Mouse (Mus musculus) bone marrow, adult 2 months (tissue): ENCODE results near the gene Gm5796. TPM values are rescaled to one million over a fixed set of nuclear protein-coding genes. Genes with fewer than 3 reads are reported as not detected.
"Not testable (repeated sequence)": the region's sequence is repeated elsewhere in the genome, so short reads cannot be mapped to it uniquely, and the experiment has no call there.

Experiments
- H3K27ac ChIP-seq: fragments of 200-500 bp; 2 replicates; pipeline ENCODE4 v1.5.1; 2012; ENCODE audit warnings: low read depth, mild to moderate bottlenecking, control low read depth, inconsistent platforms, low read length; ENCODE audit not compliant: control insufficient read depth, poor library complexity, insufficient read depth
- H3K4me1 ChIP-seq: fragments of 200-500 bp; 2 replicates; pipeline ENCODE4 v1.6.1; 2011; ENCODE audit warnings: low read length; ENCODE audit not compliant: control insufficient read depth, insufficient read depth
- H3K4me3 ChIP-seq: fragments of 200-500 bp; replicated peaks from 2 replicates; pipeline ENCODE3; 2011; ENCODE audit warnings: mild to moderate bottlenecking, low read depth, low read length, control low read depth; ENCODE audit not compliant: control insufficient read depth
- WGBS: fragments of 180-500 bp; shearing (Covaris S2); methylation state at CpG from one replicate; pipeline ENCODE4 v1.1.7; 2018; 5-methylcytosine and 5-hydroxymethylcytosine counted together
- polyA plus RNA-seq: library from polyadenylated mRNA; stranded (reverse); fragments of >200 nt; gene quantifications from 2 replicates; pipeline ENCODE4 v1.2.4, GENCODE M21; 2011; ENCODE audit warnings: low replicate concordance; ENCODE audit not compliant: missing spikeins, insufficient read depth, insufficient read length

Gene Gm5796
- not detected in 2 replicates for polyA plus RNA-seq

- not testable (repeated sequence) for H3K27ac ChIP-seq, H3K4me3 ChIP-seq, H3K4me1 ChIP-seq
- 71% methylated on average over 1 of the region's 3 CpGs for WGBS
Observed at GRCm38 (mm10) chr14:4023641-4024040, at the start of gene Gm5796. TSS of gene Gm5796 (plus strand) at chr14:4023941.

DNA sequence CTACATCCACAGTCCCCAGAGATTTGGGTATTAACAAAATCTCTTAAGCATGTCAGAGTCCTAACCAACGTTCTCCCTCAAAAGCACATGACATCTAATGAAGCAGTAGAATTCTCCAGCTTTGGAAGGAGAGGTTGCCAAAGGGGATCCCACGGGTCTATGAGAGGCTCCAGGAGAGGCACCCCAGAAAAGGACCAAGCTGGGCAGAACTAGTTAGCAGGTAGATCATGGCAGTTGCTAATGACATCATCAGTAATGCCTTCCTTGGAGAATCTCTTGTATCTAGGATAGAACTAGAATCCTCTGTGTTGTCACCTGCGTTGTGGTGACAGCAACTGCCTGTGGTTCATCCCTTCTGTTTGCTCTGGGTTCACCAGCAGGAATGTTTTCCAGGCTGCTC, 25.6 kb upstream of the Gm5796 start, which contains the start of gene Gm3099:
Gene Gm3099 (plus strand): TSS at position 301 of the 400 bp plus-strand sequence.
- not testable (repeated sequence) for H3K4me1 ChIP-seq, H3K27ac ChIP-seq, H3K4me3 ChIP-seq
- WGBS = 83% methylated on average over 1 of the region's 3 CpGs

- 46% methylated on average over 3 of the region's 3 CpGs for WGBS
- H3K4me3 ChIP-seq, H3K4me1 ChIP-seq, H3K27ac ChIP-seq: not testable (repeated sequence)
Observed at GRCm38 (mm10) chr14:4083820-4084219, 60.1 kb downstream of the Gm5796 start, which contains the start of gene Gm3115. TSS of gene Gm3115 (plus strand) at chr14:4084120.

Other genes with a start within 250 kb of the Gm5796 start
- gene Gm3002, start 213.9 kb upstream of the Gm5796 start, polyA plus RNA-seq = not detected in 2 replicates
- not detected in 2 replicates for gene Gm3033, start 177.7 kb upstream of the Gm5796 start, polyA plus RNA-seq
- gene Gm2916, start 139.8 kb upstream of the Gm5796 start, polyA plus RNA-seq = not detected in 2 replicates
- not detected in 2 replicates for gene Gm3029, start 92.2 kb upstream of the Gm5796 start, polyA plus RNA-seq
- not detected in 2 replicates for gene Gm3095, start 60.4 kb upstream of the Gm5796 start, polyA plus RNA-seq
- not detected in 2 replicates for gene Gm3099, start 25.5 kb upstream of the Gm5796 start, polyA plus RNA-seq
- not detected in 2 replicates for gene Gm3115, start 60.2 kb downstream of the Gm5796 start, polyA plus RNA-seq
- gene Gm8108, start 86.6 kb downstream of the Gm5796 start, polyA plus RNA-seq = not detected in 2 replicates
- gene Gm3127, start 141.1 kb downstream of the Gm5796 start, polyA plus RNA-seq = not detected in 2 replicates
- not detected in 2 replicates for gene Gm2974, start 158.6 kb downstream of the Gm5796 start, polyA plus RNA-seq
- gene Gm3138, start 225.7 kb downstream of the Gm5796 start, polyA plus RNA-seq = not detected in 2 replicates